Mouse (Mus musculus): Measurements from ENCODE around the gene Agap3. TPM values are rescaled to one million over a fixed set of nuclear protein-coding genes. Genes with fewer than 3 reads are reported as not detected.
A peak's percentile ranks its signal among the peaks of the same experiment; 100 is the strongest.

Agap3 gene
- polyA plus RNA-seq, 1 experiment from 2014 or later = 15.5 TPM

GRCm38 (mm10) chr5:24455076-24455475 is 3.1 kb downstream of the Agap3 start:
- Histone ChIP-seq H3K4me3 (ENCODE audit: low read length) (no peak overlapping the region), H3K4me1 (ENCODE audit: control insufficient read depth, insufficient read depth, low read length) (peaks cover 32% of the 10 kb centered on the region), H3K27ac (ENCODE audit: low read length) (peak overlapping the region; percentile 71), H3K9me3 (replicated peaks; ENCODE audit: control insufficient read depth, low read length) (no peaks in the 10 kb centered on the region), H3K4me2 (ENCODE audit: low read depth, low read length) (peak overlapping the region; percentile 25; the same call in 1 of the 2 replicates), H3K9ac (ENCODE audit: low read length) (peak overlapping the region; percentile 21; the same call in 1 of the 2 replicates), H3K36me3 (ENCODE audit: control insufficient read depth, insufficient read depth) (no peaks in the 10 kb centered on the region; the same call in 1 of the 2 replicates), H3K27me3 (ENCODE audit: control insufficient read depth, insufficient read depth, low read length) (no peaks in the 10 kb centered on the region)
- ATAC-seq (replicated peaks; ENCODE audit: extremely low read depth, insufficient read depth, low FRiP score) = no peak
- 63% methylated on average over 3 of the region's 3 CpGs for WGBS

- Histone ChIP-seq H3K36me3 (ENCODE audit: control insufficient read depth, insufficient read depth) (no peaks in the 10 kb centered on the region; the same call in 1 of the 2 replicates), H3K4me3 (ENCODE audit: low read length) (no peak overlapping the region), H3K27ac (ENCODE audit: low read length) (peak overlapping the region; percentile 71), H3K4me1 (ENCODE audit: control insufficient read depth, insufficient read depth, low read length) (peaks cover 32% of the 10 kb centered on the region), H3K4me2 (ENCODE audit: low read depth, low read length) (no peak overlapping the region), H3K9ac (ENCODE audit: low read length) (0 out of 2 replicates have a peak overlapping the region, but pooled peaks have one; percentile 0), H3K9me3 (replicated peaks; ENCODE audit: control insufficient read depth, low read length) (no peaks in the 10 kb centered on the region), H3K27me3 (ENCODE audit: control insufficient read depth, insufficient read depth, low read length) (no peaks in the 10 kb centered on the region)
- WGBS = 67% methylated on average over 7 of the region's 7 CpGs
- ATAC-seq (replicated peaks; ENCODE audit: extremely low read depth, insufficient read depth, low FRiP score) = no peak
Observed at GRCm38 (mm10) chr5:24455613-24456012, 3.6 kb downstream of the Agap3 start.

GRCm38 (mm10) chr5:24466762-24467161 is 14.8 kb downstream of the Agap3 start:
- no peak for ATAC-seq (replicated peaks; ENCODE audit: extremely low read depth, insufficient read depth, low FRiP score)
- Histone ChIP-seq H3K4me3 (ENCODE audit: low read length) (no peak overlapping the region), H3K9me3 (replicated peaks; ENCODE audit: control insufficient read depth, low read length) (no peaks in the 10 kb centered on the region), H3K4me1 (ENCODE audit: control insufficient read depth, insufficient read depth, low read length) (no peaks in the 10 kb centered on the region; the same call in 1 of the 2 replicates), H3K27me3 (ENCODE audit: control insufficient read depth, insufficient read depth, low read length) (no peaks in the 10 kb centered on the region), H3K4me2 (ENCODE audit: low read depth, low read length) (no peak overlapping the region), H3K36me3 (ENCODE audit: control insufficient read depth, insufficient read depth) (no peaks in the 10 kb centered on the region), H3K9ac (ENCODE audit: low read length) (no peak overlapping the region), H3K27ac (ENCODE audit: low read length) (no peak overlapping the region)
- whole genome bisulfite sequencing = 56% methylated on average over 12 of the region's 12 CpGs

GRCm38 (mm10) chr5:24470600-24470999 is 18.6 kb downstream of the Agap3 start:
- H3K27me3 ChIP-seq (ENCODE audit: control insufficient read depth, insufficient read depth, low read length) = no peaks in the 10 kb centered on the region; the same call in 1 of the 2 replicates
- peaks cover 24% of the 10 kb centered on the region for H3K4me1 ChIP-seq (ENCODE audit: control insufficient read depth, insufficient read depth, low read length)
- H3K4me2 ChIP-seq (ENCODE audit: low read depth, low read length) = no peak overlapping the region
- no peaks in the 10 kb centered on the region for H3K9me3 ChIP-seq (replicated peaks; ENCODE audit: control insufficient read depth, low read length)
- ATAC-seq (replicated peaks; ENCODE audit: extremely low read depth, insufficient read depth, low FRiP score) = 0 out of 2 replicates have a peak, but pooled peaks have one; percentile 19
- no peak overlapping the region for H3K27ac ChIP-seq (ENCODE audit: low read length)
- WGBS = 19% methylated on average over 5 of the region's 5 CpGs
- H3K9ac ChIP-seq (ENCODE audit: low read length) = no peak overlapping the region
- H3K4me3 ChIP-seq (ENCODE audit: low read length) = no peak overlapping the region
- H3K36me3 ChIP-seq (ENCODE audit: control insufficient read depth, insufficient read depth) = no peaks in the 10 kb centered on the region

- H3K36me3 ChIP-seq (ENCODE audit: control insufficient read depth, insufficient read depth) = peaks cover 10% of the 10 kb centered on the region
- WGBS = 48% methylated on average over 7 of the region's 7 CpGs
- peaks cover 28% of the 10 kb centered on the region for H3K4me1 ChIP-seq (ENCODE audit: control insufficient read depth, insufficient read depth, low read length)
- no peak overlapping the region for H3K9ac ChIP-seq (ENCODE audit: low read length)
- H3K9me3 ChIP-seq (replicated peaks; ENCODE audit: control insufficient read depth, low read length) = no peaks in the 10 kb centered on the region
- no peak for ATAC-seq (replicated peaks; ENCODE audit: extremely low read depth, insufficient read depth, low FRiP score)
- no peak overlapping the region for H3K4me2 ChIP-seq (ENCODE audit: low read depth, low read length)
- H3K27ac ChIP-seq (ENCODE audit: low read length) = no peak overlapping the region
- no peaks in the 10 kb centered on the region; the same call in 1 of the 2 replicates for H3K27me3 ChIP-seq (ENCODE audit: control insufficient read depth, insufficient read depth, low read length)
- H3K4me3 ChIP-seq (ENCODE audit: low read length) = no peak overlapping the region
Observed at GRCm38 (mm10) chr5:24472884-24473619, 21.1 kb downstream of the Agap3 start.

GRCm38 (mm10) chr5:24474025-24474722 is 22.2 kb downstream of the Agap3 start:
- ATAC-seq (replicated peaks; ENCODE audit: extremely low read depth, insufficient read depth, low FRiP score) = peak; percentile 45
- Histone ChIP-seq H3K9ac (ENCODE audit: low read length) (peak overlapping the region; percentile 62), H3K4me1 (ENCODE audit: control insufficient read depth, insufficient read depth, low read length) (peaks cover 28% of the 10 kb centered on the region), H3K27me3 (ENCODE audit: control insufficient read depth, insufficient read depth, low read length) (no peaks in the 10 kb centered on the region; the same call in 1 of the 2 replicates), H3K4me2 (ENCODE audit: low read depth, low read length) (peak overlapping the region; percentile 77), H3K36me3 (ENCODE audit: control insufficient read depth, insufficient read depth) (peaks cover 19% of the 10 kb centered on the region), H3K27ac (ENCODE audit: low read length) (no peak overlapping the region), H3K4me3 (ENCODE audit: low read length) (peak overlapping the region; percentile 53), H3K9me3 (replicated peaks; ENCODE audit: control insufficient read depth, low read length) (no peaks in the 10 kb centered on the region)
- 4% methylated on average over 68 of the region's 77 CpGs for WGBS

GRCm38 (mm10) chr5:24474723-24475261 is 22.8 kb downstream of the Agap3 start:
- Histone ChIP-seq H3K9ac (ENCODE audit: low read length) (peak overlapping the region; percentile 62), H3K4me3 (ENCODE audit: low read length) (peak overlapping the region; percentile 53), H3K4me2 (ENCODE audit: low read depth, low read length) (peak overlapping the region; percentile 77), H3K36me3 (ENCODE audit: control insufficient read depth, insufficient read depth) (peaks cover 20% of the 10 kb centered on the region), H3K9me3 (replicated peaks; ENCODE audit: control insufficient read depth, low read length) (no peaks in the 10 kb centered on the region), H3K27me3 (ENCODE audit: control insufficient read depth, insufficient read depth, low read length) (no peaks in the 10 kb centered on the region; the same call in 1 of the 2 replicates), H3K4me1 (ENCODE audit: control insufficient read depth, insufficient read depth, low read length) (peaks cover 28% of the 10 kb centered on the region), H3K27ac (ENCODE audit: low read length) (no peak overlapping the region)
- peak; percentile 37 for ATAC-seq (replicated peaks; ENCODE audit: extremely low read depth, insufficient read depth, low FRiP score)
- 2% methylated on average over 64 of the region's 67 CpGs for WGBS

GRCm38 (mm10) chr5:24475476-24476241 is 23.7 kb downstream of the Agap3 start:
- Histone ChIP-seq H3K27me3 (ENCODE audit: control insufficient read depth, insufficient read depth, low read length) (no peaks in the 10 kb centered on the region; the same call in 1 of the 2 replicates), H3K36me3 (ENCODE audit: control insufficient read depth, insufficient read depth) (peaks cover 29% of the 10 kb centered on the region), H3K27ac (ENCODE audit: low read length) (no peak overlapping the region), H3K4me3 (ENCODE audit: low read length) (peak overlapping the region; percentile 53), H3K4me1 (ENCODE audit: control insufficient read depth, insufficient read depth, low read length) (peaks cover 28% of the 10 kb centered on the region), H3K4me2 (ENCODE audit: low read depth, low read length) (peak overlapping the region; percentile 77), H3K9ac (ENCODE audit: low read length) (no peak overlapping the region), H3K9me3 (replicated peaks; ENCODE audit: control insufficient read depth, low read length) (no peaks in the 10 kb centered on the region)
- WGBS = 59% methylated on average over 6 of the region's 6 CpGs
- no peak for ATAC-seq (replicated peaks; ENCODE audit: extremely low read depth, insufficient read depth, low FRiP score)
